Mouse (Mus musculus) bone marrow, adult 2 months (tissue): ENCODE measurements at regions not wholly inside any gene's neighbourhood (a gene's known extent, or its start where the extent isn't known, plus 50 kb on each side); places are given as distances from the start of the nearest gene placed in this dataset.

ENCODE experiments used
- CTCF ChIP-seq: fragments of 200-500 bp; IDR thresholded peaks from 2 replicates; pipeline ENCODE4 v1.5.1; 2011; ENCODE audit warnings: low read length, control low read depth; ENCODE audit not compliant: control insufficient read depth, insufficient read depth
- POLR2A ChIP-seq: fragments of 200-500 bp; IDR thresholded peaks from 2 replicates; pipeline ENCODE4 v1.6.1; 2011; ENCODE audit warnings: low read depth, mild to moderate bottlenecking, control low read depth, low read length, borderline replicate concordance; ENCODE audit not compliant: control insufficient read depth

GRCm38 (mm10) chr13:31468983-31469382, 87.0 kb upstream of the Foxq1 start:
- TF ChIP-seq CTCF (no peak), POLR2A (no peak)
